Mouse (Mus musculus): ENCODE results near the gene Gm20661. TPM values are rescaled to one million over a fixed set of nuclear protein-coding genes. Genes with fewer than 3 reads are reported as not detected.

Gene Gm20661
- total and polyA plus RNA-seq, 2 experiments from 2014 or later, result 0.33 to 0.55 TPM

DNA sequence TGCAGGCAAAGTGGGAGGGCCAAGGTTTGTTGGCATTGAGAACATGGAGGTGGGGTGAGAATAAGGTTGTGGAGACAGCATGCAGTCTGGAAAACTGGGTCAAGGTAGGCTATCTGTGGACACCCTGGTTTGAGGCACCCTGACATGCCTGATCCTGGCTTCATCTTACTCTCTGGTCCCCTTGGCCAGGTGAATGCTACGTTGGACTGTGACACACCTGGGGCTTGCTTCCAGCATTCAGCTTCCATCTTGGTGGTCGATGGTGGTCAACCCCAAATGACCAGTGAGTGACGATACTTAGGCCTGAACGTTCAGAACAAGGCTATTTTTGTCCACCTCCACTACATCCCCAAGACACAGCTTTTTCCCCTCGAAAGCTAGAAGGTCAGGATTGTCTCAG lies 13.2 kb downstream of the Gm20661 start, which contains the start of gene Gm20662:
Gm20662 (plus strand) TSS at position 301 of the 400 bp plus-strand sequence.
- H3K36me3 ChIP-seq (ENCODE audit: insufficient read depth, low read length), result no peaks in the 10 kb centered on the region
- no peaks in the 10 kb centered on the region for H3K27me3 ChIP-seq (ENCODE audit: insufficient read depth, low read length)
- 90% methylated on average over 5 of the region's 5 CpGs for WGBS
- no peak within 1 kb of the TSS for H3K4me2 ChIP-seq (ENCODE audit: low read depth, low read length, poor library complexity, severe bottlenecking)
- no peak within 1 kb of the TSS for H3K27ac ChIP-seq (ENCODE audit: low read depth, low read length)
- no peak within 1 kb of the TSS for H3K4me3 ChIP-seq (ENCODE audit: low read depth, low read length)
- H3K9me3 ChIP-seq (ENCODE audit: low read length), result no peaks in the 10 kb centered on the region
- ATAC-seq (ENCODE audit: low FRiP score) (no peak), DNase-seq (ENCODE audit: low spot score) (no peak)
- no peaks in the 10 kb centered on the region for H3K4me1 ChIP-seq (ENCODE audit: insufficient read depth, low read length)
- H3K9ac ChIP-seq (replicated peaks; ENCODE audit: low read length, poor library complexity, severe bottlenecking), result no peak within 1 kb of the TSS; the same call in 1 of the 2 replicates
- TF ChIP-seq CTCF (IDR thresholded peaks at IDR 0.05), result no peak

DNA sequence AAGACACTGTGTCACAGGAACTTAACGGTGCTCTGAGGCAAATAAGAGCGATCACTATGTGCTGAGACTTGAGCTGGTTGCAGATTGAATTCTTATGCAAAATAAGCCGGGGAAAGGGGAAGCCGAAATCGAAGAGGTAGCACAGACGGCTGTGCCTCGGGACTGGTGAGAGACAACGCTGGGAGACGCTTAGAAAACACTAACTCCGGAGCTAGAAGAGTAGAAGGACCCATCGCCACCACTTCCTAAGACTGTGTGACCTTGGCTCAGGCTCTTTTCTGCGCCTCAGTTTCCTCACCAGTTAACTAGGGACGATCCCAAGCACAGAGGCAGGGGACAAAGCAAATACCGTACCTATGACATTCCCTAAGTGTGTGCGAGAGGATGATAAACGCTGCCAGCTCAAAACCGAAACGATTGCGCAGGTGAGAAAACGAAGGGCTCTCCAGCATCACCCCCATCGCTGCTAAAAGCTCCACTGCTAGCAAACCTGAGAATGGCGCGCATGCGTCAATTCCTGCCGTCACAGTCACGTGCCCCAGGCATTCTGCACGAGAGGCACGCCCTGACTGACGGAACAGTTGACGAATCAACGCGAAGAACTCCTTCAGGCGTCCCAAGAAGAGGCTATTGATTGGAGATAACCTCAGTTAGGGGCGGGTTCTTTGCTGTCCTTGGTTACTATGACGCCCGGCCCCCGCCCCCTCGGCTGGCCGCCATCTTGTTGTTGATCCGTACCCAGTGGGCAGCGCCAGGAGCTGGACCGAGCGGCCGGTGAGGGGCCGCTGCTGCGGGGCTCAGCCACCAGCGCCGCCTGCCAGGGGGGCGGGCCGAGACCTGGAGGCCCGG lies 19.3 kb downstream of the Gm20661 start, which contains the start of gene Ip6k1:
Ip6k1 (plus strand) TSS at position 580 of the 849 bp plus-strand sequence.
- Histone ChIP-seq H3K4me2 (ENCODE audit: low read depth, low read length, poor library complexity, severe bottlenecking) (peak within 1 kb of the TSS; percentile 81), H3K9ac (replicated peaks; ENCODE audit: low read length, poor library complexity, severe bottlenecking) (peak within 1 kb of the TSS; percentile 99), H3K27ac (ENCODE audit: low read depth, low read length) (peak within 1 kb of the TSS; percentile 99), H3K27me3 (ENCODE audit: insufficient read depth, low read length) (no peaks in the 10 kb centered on the region), H3K9me3 (ENCODE audit: low read length) (no peaks in the 10 kb centered on the region), H3K4me3 (ENCODE audit: low read depth, low read length) (peak within 1 kb of the TSS; percentile 97), H3K36me3 (ENCODE audit: insufficient read depth, low read length) (no peaks in the 10 kb centered on the region), H3K4me1 (ENCODE audit: insufficient read depth, low read length) (0 out of 2 replicates have a peak, but pooled peaks cover 4% of the 10 kb centered on the region)
- TF ChIP-seq CTCF (IDR thresholded peaks at IDR 0.05), result no peak
- under 1% methylated on average over 51 of the region's 51 CpGs for WGBS
- ATAC-seq (ENCODE audit: low FRiP score), result peak; percentile 99
- peak; percentile 100 for DNase-seq (ENCODE audit: low spot score)

DNA sequence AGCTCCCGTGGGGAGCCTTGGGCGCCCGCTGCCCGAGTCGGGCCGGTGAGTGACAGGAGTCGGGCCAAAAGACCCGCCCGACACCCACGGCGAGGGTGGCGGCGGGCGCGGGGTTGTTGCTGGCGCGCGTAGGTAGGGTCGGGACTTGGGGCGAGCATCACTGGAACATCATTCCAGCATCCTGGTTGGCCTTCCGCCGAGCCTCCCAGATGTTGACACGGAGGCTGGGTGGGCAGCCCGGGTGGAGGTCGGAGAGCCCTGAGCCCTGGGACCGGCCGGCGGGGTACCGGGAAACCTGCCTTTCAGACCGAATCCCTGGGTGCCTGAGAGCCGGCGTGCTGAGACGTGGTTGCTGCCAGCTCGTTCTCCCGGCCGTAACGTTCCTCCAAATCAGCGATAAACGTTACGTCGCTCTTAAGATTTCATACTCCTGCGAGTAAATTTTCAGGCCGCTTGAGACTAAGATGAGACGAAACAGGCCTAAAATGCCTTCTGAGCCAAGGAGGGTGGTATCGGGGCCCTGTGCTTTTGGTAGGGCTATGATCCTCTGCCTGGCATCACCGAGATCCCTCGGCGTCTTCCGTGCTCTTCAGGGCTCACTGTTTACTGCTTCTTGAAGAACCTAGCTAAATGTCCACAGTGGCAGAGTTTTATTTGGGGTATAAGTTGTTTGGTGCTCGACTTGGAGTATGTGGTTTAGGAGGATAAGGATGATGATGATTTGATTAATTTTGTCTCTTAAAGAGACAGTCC lies 20.1 kb downstream of the Gm20661 start:
- no peak for TF ChIP-seq CTCF (IDR thresholded peaks at IDR 0.05)
- peak overlapping the region; percentile 97 for H3K4me3 ChIP-seq (ENCODE audit: low read depth, low read length)
- ATAC-seq (ENCODE audit: low FRiP score), result no peak; the same call in none of the 2 replicates
- peak; percentile 23 for DNase-seq (ENCODE audit: low spot score)
- H3K4me2 ChIP-seq (ENCODE audit: low read depth, low read length, poor library complexity, severe bottlenecking), result peak overlapping the region; percentile 81
- peak overlapping the region; percentile 99 for H3K9ac ChIP-seq (replicated peaks; ENCODE audit: low read length, poor library complexity, severe bottlenecking)
- H3K36me3 ChIP-seq (ENCODE audit: insufficient read depth, low read length), result no peaks in the 10 kb centered on the region
- WGBS, result under 1% methylated on average over 44 of the region's 50 CpGs
- no peaks in the 10 kb centered on the region for H3K27me3 ChIP-seq (ENCODE audit: insufficient read depth, low read length)
- 0 out of 2 replicates have a peak, but pooled peaks cover 4% of the 10 kb centered on the region for H3K4me1 ChIP-seq (ENCODE audit: insufficient read depth, low read length)
- peak overlapping the region; percentile 99 for H3K27ac ChIP-seq (ENCODE audit: low read depth, low read length)
- H3K9me3 ChIP-seq (ENCODE audit: low read length), result no peaks in the 10 kb centered on the region

DNA sequence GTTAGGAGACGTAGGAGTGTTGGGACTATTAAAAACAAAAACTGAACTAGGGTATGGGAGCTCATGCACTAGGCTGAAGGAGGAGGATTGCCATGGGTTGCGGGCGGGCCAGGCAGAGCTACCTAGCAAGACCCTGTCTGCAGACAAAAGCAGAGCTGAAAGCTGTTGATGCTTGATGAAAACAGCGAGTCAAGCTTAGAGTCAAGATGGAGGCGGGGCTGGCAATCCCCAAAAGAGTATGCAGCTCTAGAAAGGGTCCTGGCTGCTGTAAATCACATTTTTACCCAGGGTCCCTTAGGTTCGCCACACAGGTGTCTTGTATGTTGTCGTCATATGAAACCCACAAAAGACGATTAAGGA lies 20.7 kb downstream of the Gm20661 start:
- H3K27ac ChIP-seq (ENCODE audit: low read depth, low read length), result peak overlapping the region; percentile 99
- no peak for ATAC-seq (ENCODE audit: low FRiP score)
- TF ChIP-seq CTCF (IDR thresholded peaks at IDR 0.05), result no peak

DNA sequence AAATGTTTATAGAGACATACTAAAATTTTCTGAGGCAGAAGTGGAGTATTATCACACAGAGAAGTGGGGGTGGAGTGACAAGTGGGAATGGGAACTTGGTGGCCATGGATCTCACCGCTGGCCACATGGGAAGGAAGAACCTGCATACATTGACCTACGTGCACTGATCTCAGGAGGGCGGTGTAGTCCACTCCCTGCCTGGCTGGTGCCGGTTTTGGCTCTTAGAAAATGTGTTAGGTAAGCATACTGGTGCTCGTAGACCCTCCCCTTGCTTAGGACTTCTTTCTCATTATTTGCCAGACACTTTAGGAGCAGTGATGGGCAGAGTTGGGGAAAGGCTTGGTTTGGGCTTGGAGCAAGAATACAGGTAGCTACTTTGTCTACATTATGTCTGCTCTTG lies 25.2 kb downstream of the Gm20661 start:
- ATAC-seq (ENCODE audit: low FRiP score), result no peak
- 90% methylated on average over 5 of the region's 5 CpGs for WGBS
- no peak for TF ChIP-seq CTCF (IDR thresholded peaks at IDR 0.05)

More for the DNA sequence above, 20.7 kb downstream of the Gm20661 start:
- Histone ChIP-seq H3K9me3 (ENCODE audit: low read length) (no peaks in the 10 kb centered on the region), H3K4me3 (ENCODE audit: low read depth, low read length) (peak overlapping the region; percentile 97), H3K9ac (replicated peaks; ENCODE audit: low read length, poor library complexity, severe bottlenecking) (peak overlapping the region; percentile 99), H3K36me3 (ENCODE audit: insufficient read depth, low read length) (no peaks in the 10 kb centered on the region), H3K4me2 (ENCODE audit: low read depth, low read length, poor library complexity, severe bottlenecking) (peak overlapping the region; percentile 81), H3K4me1 (ENCODE audit: insufficient read depth, low read length) (0 out of 2 replicates have a peak, but pooled peaks cover 4% of the 10 kb centered on the region), H3K27me3 (ENCODE audit: insufficient read depth, low read length) (no peaks in the 10 kb centered on the region)
- peak; percentile 49 for DNase-seq (ENCODE audit: low spot score)
- WGBS, result 7% methylated on average over 8 of the region's 8 CpGs

More for the DNA sequence above, 25.2 kb downstream of the Gm20661 start:
- Histone ChIP-seq H3K4me3 (ENCODE audit: low read depth, low read length) (no peak overlapping the region), H3K36me3 (ENCODE audit: insufficient read depth, low read length) (0 out of 2 replicates have a peak, but pooled peaks cover 3% of the 10 kb centered on the region), H3K4me2 (ENCODE audit: low read depth, low read length, poor library complexity, severe bottlenecking) (no peak overlapping the region), H3K9me3 (ENCODE audit: low read length) (no peaks in the 10 kb centered on the region), H3K27me3 (ENCODE audit: insufficient read depth, low read length) (no peaks in the 10 kb centered on the region), H3K4me1 (ENCODE audit: insufficient read depth, low read length) (0 out of 2 replicates have a peak, but pooled peaks cover 4% of the 10 kb centered on the region), H3K9ac (replicated peaks; ENCODE audit: low read length, poor library complexity, severe bottlenecking) (no peak overlapping the region), H3K27ac (ENCODE audit: low read depth, low read length) (no peak overlapping the region)
- DNase-seq (ENCODE audit: low spot score), result no peak

Data from midbrain, postnatal 0 days (tissue).